Mouse (Mus musculus) heart, postnatal 0 days (tissue): ENCODE measurements around the gene Gnb2. TPM values are rescaled to one million over a fixed set of nuclear protein-coding genes. Genes with fewer than 3 reads are reported as not detected.
A peak's percentile ranks its signal among the peaks of the same experiment; 100 is the strongest.

Experiments
- ATAC-seq: fragments of 200-750 bp; cut with Nextera tagmentation; 2 replicates; pipeline ENCODE4 v1.8.0; 2017; ENCODE audit warnings: low read depth, moderate number of reproducible peaks, moderate library complexity; ENCODE audit not compliant: insufficient read depth
- DNase-seq: peaks from one replicate; pipeline ENCODE4 v3.0.0-alpha.2; 2016; ENCODE audit warnings: low spot score
- H3K27ac ChIP-seq: fragments of 300-500 bp; sonication (generic); 2 replicates; pipeline ENCODE4 v1.5.1; 2014; ENCODE audit warnings: low read depth, mild to moderate bottlenecking
- H3K27me3 ChIP-seq: fragments of 300-500 bp; sonication (generic); 2 replicates; pipeline ENCODE4 v1.6.1; 2014; ENCODE audit warnings: low read length, mixed read lengths; ENCODE audit not compliant: control insufficient read depth, insufficient read depth
- H3K36me3 ChIP-seq: fragments of 300-500 bp; sonication (generic); replicated peaks from 2 replicates; pipeline ENCODE4 v1.6.1; 2014; ENCODE audit warnings: low read length, mixed read lengths; ENCODE audit not compliant: control insufficient read depth, insufficient read depth
- H3K4me1 ChIP-seq: fragments of 300-500 bp; sonication (generic); 2 replicates; pipeline ENCODE4 v1.6.1; 2014; ENCODE audit warnings: antibody characterized with exemption; ENCODE audit not compliant: control insufficient read depth, insufficient read depth
- H3K4me2 ChIP-seq: fragments of 300-500 bp; sonication (generic); 2 replicates; pipeline ENCODE4 v1.6.1; 2014; ENCODE audit warnings: low read depth, mild to moderate bottlenecking, low read length, moderate library complexity
- H3K4me3 ChIP-seq: fragments of 300-500 bp; sonication (generic); 2 replicates; pipeline ENCODE4 v1.5.1; 2014; ENCODE audit warnings: low read depth, low read length
- H3K9ac ChIP-seq: fragments of 300-500 bp; sonication (generic); replicated peaks from 2 replicates; pipeline ENCODE4 v1.6.1; 2014; ENCODE audit warnings: low read depth, low read length, mixed read lengths
- H3K9me3 ChIP-seq: fragments of 300-500 bp; sonication (generic); replicated peaks from 2 replicates; pipeline ENCODE4 v1.6.1; 2016; ENCODE audit warnings: low read length; ENCODE audit not compliant: control insufficient read depth
- CTCF ChIP-seq: IDR thresholded peaks from 2 replicates; pipeline ENCODE4 v1.5.1; 2016; ENCODE audit warnings: antibody characterized with exemption, control low read depth, low read depth
- EP300 ChIP-seq: IDR thresholded peaks from 2 replicates; pipeline ENCODE4 v1.6.1; 2016; ENCODE audit warnings: antibody characterized with exemption, low read depth
- WGBS: fragments of 180-500 bp; shearing (Covaris S2); extraction: QIAGEN DNeasy Blood & Tissue Kit; methylation state at CpG from one replicate; pipeline ENCODE4 v1.1.7; 2014; 5-methylcytosine and 5-hydroxymethylcytosine counted together
- polyA plus RNA-seq: library from polyadenylated mRNA; unstranded; fragments of >200 nt; fragmentation: Nextera tagmentation; extraction: Ambion mirVana; gene quantifications from 2 replicates; pipeline ENCODE4 v1.2.1, GENCODE M21; 2015
- total RNA-seq: library from RNA; depleted of rRNA; stranded (reverse); fragments of >200 nt; gene quantifications from 2 replicates; pipeline ENCODE4 v1.2.3, GENCODE M21; 2014; ENCODE audit warnings: low replicate concordance

The Gnb2 gene
- total and polyA plus RNA-seq, 2 experiments from 2014 or later: 301 to 872 TPM

DNA sequence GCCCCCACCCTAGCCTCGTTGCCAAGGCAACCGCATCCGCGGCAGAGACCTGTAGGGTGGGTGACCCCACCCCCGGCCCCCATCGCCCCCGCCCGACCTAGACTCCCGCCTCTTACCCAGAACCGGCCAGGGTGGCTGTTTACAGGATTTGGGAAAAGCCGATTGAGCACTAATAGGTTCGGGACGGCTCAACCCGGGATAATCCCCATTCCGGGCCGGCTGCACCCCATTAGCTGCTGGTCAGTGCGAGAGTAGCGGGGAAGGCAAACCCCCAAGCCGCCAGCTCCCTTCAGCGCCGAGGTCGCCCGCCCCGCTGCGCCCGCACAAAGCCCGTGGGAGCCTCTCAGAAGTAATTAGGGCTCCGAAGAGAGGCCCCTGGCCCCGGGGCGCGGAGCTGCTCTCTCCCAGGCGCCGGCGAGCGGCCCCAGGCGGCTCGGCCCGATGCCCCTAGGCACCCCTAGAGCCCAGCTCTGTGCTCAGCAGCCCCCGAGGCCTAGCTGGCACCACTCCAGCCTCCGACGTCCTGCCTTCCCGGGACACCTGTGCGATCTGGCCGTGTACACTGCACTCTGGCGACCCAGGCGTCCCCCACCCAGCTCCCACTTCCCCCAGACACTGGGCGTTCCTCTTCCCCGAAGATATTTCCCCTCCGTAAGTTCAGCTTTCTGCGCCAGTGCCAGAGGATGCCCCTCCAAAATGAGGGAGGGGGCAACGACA, 1.7 kb downstream of the Gnb2 start:
- peaks cover 6% of the 10 kb centered on the region; the same call in 1 of the 2 replicates for H3K4me1 ChIP-seq
- peak overlapping the region; percentile 93 for H3K4me2 ChIP-seq
- H3K4me3 ChIP-seq: peak overlapping the region; percentile 93
- WGBS: under 1% methylated on average over 50 of the region's 51 CpGs
- H3K9ac ChIP-seq: peak overlapping the region; percentile 73
- peak overlapping the region; percentile 94 for H3K27ac ChIP-seq
- H3K27me3 ChIP-seq: no peaks in the 10 kb centered on the region
- H3K9me3 ChIP-seq: no peaks in the 10 kb centered on the region
- H3K36me3 ChIP-seq: peaks cover 36% of the 10 kb centered on the region
- ATAC-seq (peak; percentile 3; the same call in 1 of the 2 replicates), DNase-seq (no peak)
- TF ChIP-seq EP300 (no peak), CTCF (no peak)

GRCm38 (mm10) chr5:137530588-137531413, 2.5 kb downstream of the Gnb2 start:
- Histone ChIP-seq H3K27me3 (no peaks in the 10 kb centered on the region), H3K27ac (peak overlapping the region; percentile 94), H3K4me3 (peak overlapping the region; percentile 93), H3K36me3 (peaks cover 43% of the 10 kb centered on the region), H3K9me3 (no peaks in the 10 kb centered on the region), H3K4me2 (peak overlapping the region; percentile 93), H3K4me1 (peaks cover 6% of the 10 kb centered on the region; the same call in 1 of the 2 replicates), H3K9ac (peak overlapping the region; percentile 73)
- under 1% methylated on average over 43 of the region's 46 CpGs for WGBS
- ATAC-seq: peak; percentile 21
- TF ChIP-seq EP300 (no peak), CTCF (no peak)
- peak; percentile 47 for DNase-seq

DNA sequence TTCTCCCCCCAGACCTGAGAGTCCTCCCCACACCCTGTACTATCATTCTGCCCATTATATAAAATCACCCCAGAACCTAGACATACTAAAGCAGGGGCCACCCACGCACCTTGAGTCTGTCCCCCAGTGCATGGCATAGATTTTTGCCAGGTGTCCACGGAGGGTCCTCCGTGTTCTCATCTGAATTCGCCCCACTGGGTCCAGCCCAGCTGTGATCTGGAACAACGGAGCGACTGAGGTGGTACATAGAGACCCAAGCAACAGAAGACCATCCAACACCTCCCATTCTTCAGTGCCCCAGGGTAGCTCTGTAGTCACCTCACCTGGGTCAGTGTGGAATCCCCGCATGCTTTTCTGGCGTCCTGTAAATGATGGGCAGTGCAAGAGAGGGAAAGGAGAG, 3.2 kb downstream of the Gnb2 start:
- ATAC-seq (no peak), DNase-seq (no peak)
- Histone ChIP-seq H3K27ac (peak overlapping the region; percentile 94), H3K36me3 (peaks cover 50% of the 10 kb centered on the region), H3K9me3 (no peaks in the 10 kb centered on the region), H3K27me3 (no peaks in the 10 kb centered on the region), H3K4me3 (peak overlapping the region; percentile 93), H3K4me1 (peaks cover 6% of the 10 kb centered on the region; the same call in 1 of the 2 replicates), H3K9ac (peak overlapping the region; percentile 73), H3K4me2 (peak overlapping the region; percentile 93)
- 79% methylated on average over 8 of the region's 8 CpGs for WGBS
- TF ChIP-seq CTCF (no peak), EP300 (no peak)

GRCm38 (mm10) chr5:137529221-137529995, 3.9 kb downstream of the Gnb2 start:
- 72% methylated on average over 15 of the region's 15 CpGs for WGBS
- ATAC-seq (no peak), DNase-seq (no peak)
- no peaks in the 10 kb centered on the region for H3K9me3 ChIP-seq
- TF ChIP-seq EP300 (no peak), CTCF (no peak)
- no peak overlapping the region for H3K27ac ChIP-seq
- H3K36me3 ChIP-seq: peaks cover 57% of the 10 kb centered on the region
- peaks cover 6% of the 10 kb centered on the region; the same call in 1 of the 2 replicates for H3K4me1 ChIP-seq
- H3K27me3 ChIP-seq: no peaks in the 10 kb centered on the region
- no peak overlapping the region for H3K9ac ChIP-seq
- H3K4me3 ChIP-seq: no peak overlapping the region
- H3K4me2 ChIP-seq: no peak overlapping the region
